Mouse (Mus musculus) lung, postnatal 0 days (tissue): ENCODE measurements around the gene Rerg.

Source experiments
- CTCF ChIP-seq: IDR thresholded peaks from 2 replicates; pipeline ENCODE4 v1.5.1; 2016; ENCODE audit warnings: antibody characterized with exemption, mild to moderate bottlenecking
- EP300 ChIP-seq: IDR thresholded peaks from 2 replicates; pipeline ENCODE4 v1.6.1; 2016; ENCODE audit warnings: antibody characterized with exemption, mild to moderate bottlenecking, control low read depth

DNA sequence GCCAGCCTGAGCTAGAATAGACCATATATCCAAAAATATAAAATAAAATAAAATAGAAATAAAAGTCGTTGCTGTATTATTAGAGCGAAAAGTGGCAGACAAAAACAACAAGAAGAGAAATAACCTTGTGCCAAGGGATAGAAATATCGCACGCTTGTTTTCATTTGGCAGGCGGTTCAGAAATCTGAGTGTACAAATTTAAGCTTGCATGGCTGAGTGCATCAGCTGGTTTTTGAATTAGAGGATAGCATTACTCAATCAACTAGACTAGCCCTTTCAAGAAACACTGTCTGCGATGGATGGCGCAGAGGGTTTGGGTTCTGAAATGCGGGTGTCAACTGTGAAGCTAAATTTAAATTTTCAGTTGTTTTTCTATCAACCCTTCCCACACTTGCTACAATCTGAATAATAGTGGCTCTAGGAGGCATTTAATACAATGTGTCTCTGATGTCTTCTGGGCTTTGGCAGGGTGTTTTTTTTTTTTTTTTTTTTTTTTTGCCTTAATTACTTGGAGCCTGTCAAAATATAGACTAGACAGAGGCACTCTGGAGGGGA, 10.8 kb downstream of the Rerg start:
- TF ChIP-seq CTCF, result no peak
- TF ChIP-seq EP300, result no peak
